Mouse (Mus musculus) intestine, embryonic 14.5 days (tissue): ENCODE data around the gene Kdm2a. TPM values are rescaled to one million over a fixed set of nuclear protein-coding genes. Genes with fewer than 3 reads are reported as not detected.
A peak's percentile ranks its signal among the peaks of the same experiment; 100 is the strongest.

Experiments
- ATAC-seq: fragments of 200-750 bp; cut with Nextera tagmentation; replicated peaks from 2 replicates; pipeline ENCODE4 v1.8.0; 2017; ENCODE audit warnings: low read depth, moderate number of reproducible peaks, moderate TSS enrichment, moderate library complexity; ENCODE audit not compliant: low FRiP score, low TSS enrichment
- DNase-seq: peaks from one replicate; pipeline ENCODE4 v3.0.0-alpha.2; 2018; ENCODE audit warnings: low spot score
- H3K27ac ChIP-seq: fragments of 300-500 bp; sonication (generic); 2 replicates; pipeline ENCODE4 v1.5.1; 2014; ENCODE audit warnings: low read depth, mild to moderate bottlenecking, control low read depth
- H3K27me3 ChIP-seq: fragments of 300-500 bp; sonication (generic); replicated peaks from 2 replicates; pipeline ENCODE4 v1.6.1; 2014; ENCODE audit warnings: low read length, control low read depth; ENCODE audit not compliant: control insufficient read depth, insufficient read depth
- H3K36me3 ChIP-seq: fragments of 300-500 bp; sonication (generic); 2 replicates; pipeline ENCODE4 v1.6.1; 2014; ENCODE audit warnings: low read length, control low read depth; ENCODE audit not compliant: control insufficient read depth, insufficient read depth
- H3K4me1 ChIP-seq: fragments of 300-500 bp; sonication (generic); replicated peaks from 2 replicates; pipeline ENCODE4 v1.6.1; 2014; ENCODE audit warnings: low read length, control low read depth, mixed read lengths; ENCODE audit not compliant: control insufficient read depth, insufficient read depth
- H3K4me2 ChIP-seq: fragments of 300-500 bp; sonication (generic); 2 replicates; pipeline ENCODE4 v1.6.1; 2014; ENCODE audit warnings: low read length
- H3K4me3 ChIP-seq: fragments of 300-500 bp; sonication (generic); 2 replicates; pipeline ENCODE4 v1.5.1; 2014; ENCODE audit warnings: low read depth, low read length, control low read depth, mixed read lengths
- H3K9ac ChIP-seq: fragments of 300-500 bp; sonication (generic); 2 replicates; pipeline ENCODE4 v1.6.1; 2014; ENCODE audit warnings: mild to moderate bottlenecking, low read length
- H3K9me3 ChIP-seq: fragments of 300-500 bp; sonication (generic); 2 replicates; pipeline ENCODE4 v1.6.1; 2016; ENCODE audit warnings: low read length, control low read depth; ENCODE audit not compliant: control insufficient read depth
- WGBS: fragments of 180-500 bp; shearing (Covaris S2); extraction: QIAGEN DNeasy Blood & Tissue Kit; methylation state at CpG from one replicate; pipeline ENCODE4 v1.1.7; 2014; 5-methylcytosine and 5-hydroxymethylcytosine counted together
- polyA plus RNA-seq: library from polyadenylated mRNA; unstranded; fragments of >200 nt; fragmentation: Nextera tagmentation; extraction: Ambion mirVana; gene quantifications from 2 replicates; pipeline ENCODE4 v1.2.1, GENCODE M21; 2014

Gene Kdm2a
- polyA plus RNA-seq, 1 experiment from 2014 or later = 56.7 TPM

GRCm38 (mm10) chr19:4328737-4329304 lies 69.3 kb downstream of the Kdm2a start:
- WGBS = 93% methylated on average over 8 of the region's 8 CpGs
- peaks cover 78% of the 10 kb centered on the region for H3K36me3 ChIP-seq
- H3K27ac ChIP-seq = no peak overlapping the region
- DNase-seq (no peak), ATAC-seq (no peak)
- no peak overlapping the region for H3K9ac ChIP-seq
- no peak overlapping the region for H3K4me2 ChIP-seq
- H3K9me3 ChIP-seq = no peaks in the 10 kb centered on the region
- no peak overlapping the region for H3K4me3 ChIP-seq
- no peaks in the 10 kb centered on the region for H3K27me3 ChIP-seq
- peaks cover 15% of the 10 kb centered on the region; the same call in 1 of the 2 replicates for H3K4me1 ChIP-seq

GRCm38 (mm10) chr19:4326881-4327280 lies 71.2 kb downstream of the Kdm2a start:
- H3K27me3 ChIP-seq = no peaks in the 10 kb centered on the region
- no peak overlapping the region for H3K9ac ChIP-seq
- DNase-seq (no peak), ATAC-seq (no peak)
- H3K9me3 ChIP-seq = no peaks in the 10 kb centered on the region
- 89% methylated on average over 1 of the region's 1 CpGs for WGBS
- peaks cover 2% of the 10 kb centered on the region; the same call in 1 of the 2 replicates for H3K4me1 ChIP-seq
- H3K4me2 ChIP-seq = no peak overlapping the region
- peaks cover 97% of the 10 kb centered on the region for H3K36me3 ChIP-seq
- no peak overlapping the region for H3K4me3 ChIP-seq
- H3K27ac ChIP-seq = no peak overlapping the region

GRCm38 (mm10) chr19:4326106-4326505 lies 72.0 kb downstream of the Kdm2a start:
- Histone ChIP-seq H3K4me1 (no peaks in the 10 kb centered on the region), H3K9ac (no peak overlapping the region), H3K4me3 (no peak overlapping the region), H3K4me2 (no peak overlapping the region), H3K36me3 (peaks cover 98% of the 10 kb centered on the region), H3K27me3 (no peaks in the 10 kb centered on the region), H3K27ac (no peak overlapping the region), H3K9me3 (no peaks in the 10 kb centered on the region)
- ATAC-seq (no peak), DNase-seq (no peak)
- WGBS = 85% methylated on average over 3 of the region's 3 CpGs

- no peak for DNase-seq
- Histone ChIP-seq H3K4me3 (no peak overlapping the region), H3K9me3 (no peaks in the 10 kb centered on the region), H3K4me2 (no peak overlapping the region), H3K27me3 (no peaks in the 10 kb centered on the region), H3K4me1 (no peaks in the 10 kb centered on the region), H3K36me3 (peaks cover 100% of the 10 kb centered on the region), H3K27ac (no peak overlapping the region), H3K9ac (no peak overlapping the region)
- no peak for ATAC-seq
- 89% methylated on average over 3 of the region's 3 CpGs for WGBS
Observed at GRCm38 (mm10) chr19:4322134-4322533, 76.0 kb downstream of the Kdm2a start.

- H3K9me3 ChIP-seq = no peaks in the 10 kb centered on the region
- H3K36me3 ChIP-seq = peaks cover 100% of the 10 kb centered on the region
- no peak overlapping the region for H3K4me2 ChIP-seq
- ATAC-seq = no peak
- WGBS = 100% methylated on average over 1 of the region's 1 CpGs
- H3K9ac ChIP-seq = no peak overlapping the region
- no peak overlapping the region for H3K4me3 ChIP-seq
- no peaks in the 10 kb centered on the region for H3K27me3 ChIP-seq
- DNase-seq = no peak
- H3K4me1 ChIP-seq = no peaks in the 10 kb centered on the region
- no peak overlapping the region for H3K27ac ChIP-seq
Observed at GRCm38 (mm10) chr19:4321622-4322021, 76.5 kb downstream of the Kdm2a start.

- no peak overlapping the region for H3K4me3 ChIP-seq
- 75% methylated on average over 4 of the region's 4 CpGs for WGBS
- no peak overlapping the region for H3K4me2 ChIP-seq
- no peaks in the 10 kb centered on the region for H3K27me3 ChIP-seq
- H3K9ac ChIP-seq = no peak overlapping the region
- H3K4me1 ChIP-seq = no peaks in the 10 kb centered on the region
- no peaks in the 10 kb centered on the region for H3K9me3 ChIP-seq
- H3K36me3 ChIP-seq = peaks cover 88% of the 10 kb centered on the region
- no peak for ATAC-seq
- no peak overlapping the region for H3K27ac ChIP-seq
- no peak for DNase-seq
Observed at GRCm38 (mm10) chr19:4319272-4319671, 78.8 kb downstream of the Kdm2a start.

- Histone ChIP-seq H3K9me3 (no peaks in the 10 kb centered on the region), H3K4me3 (no peak overlapping the region), H3K4me2 (no peak overlapping the region), H3K27ac (no peak overlapping the region), H3K4me1 (no peaks in the 10 kb centered on the region), H3K27me3 (no peaks in the 10 kb centered on the region), H3K36me3 (peaks cover 73% of the 10 kb centered on the region), H3K9ac (no peak overlapping the region)
- no peak for DNase-seq
- 80% methylated on average over 3 of the region's 3 CpGs for WGBS
- no peak for ATAC-seq
Observed at GRCm38 (mm10) chr19:4317181-4317580, 80.9 kb downstream of the Kdm2a start.

- no peaks in the 10 kb centered on the region for H3K9me3 ChIP-seq
- no peaks in the 10 kb centered on the region for H3K4me1 ChIP-seq
- H3K36me3 ChIP-seq = peaks cover 55% of the 10 kb centered on the region
- no peak overlapping the region for H3K9ac ChIP-seq
- DNase-seq (no peak), ATAC-seq (peak; percentile 26; the same call in 1 of the 2 replicates)
- H3K27ac ChIP-seq = 0 out of 2 replicates have a peak overlapping the region, but pooled peaks have one; percentile 11
- no peaks in the 10 kb centered on the region for H3K27me3 ChIP-seq
- no peak overlapping the region for H3K4me3 ChIP-seq
- 51% methylated on average over 6 of the region's 6 CpGs for WGBS
- no peak overlapping the region for H3K4me2 ChIP-seq
Observed at GRCm38 (mm10) chr19:4315223-4315944, 82.7 kb downstream of the Kdm2a start.

GRCm38 (mm10) chr19:4309776-4310185 lies 88.3 kb downstream of the Kdm2a start:
- H3K36me3 ChIP-seq = peaks cover 6% of the 10 kb centered on the region
- no peaks in the 10 kb centered on the region for H3K9me3 ChIP-seq
- no peaks in the 10 kb centered on the region for H3K27me3 ChIP-seq
- DNase-seq (peak; percentile 70), ATAC-seq (no peak)
- no peak overlapping the region for H3K4me3 ChIP-seq
- H3K4me1 ChIP-seq = peaks cover 11% of the 10 kb centered on the region
- no peak overlapping the region for H3K9ac ChIP-seq
- H3K4me2 ChIP-seq = no peak overlapping the region
- H3K27ac ChIP-seq = no peak overlapping the region
